Mouse (Mus musculus): ENCODE measurements around the gene Cenpa. TPM values are rescaled to one million over a fixed set of nuclear protein-coding genes. Genes with fewer than 3 reads are reported as not detected.

Gene Cenpa
- polyA plus RNA-seq, 1 experiment = 6.3 TPM

- no peak overlapping the region for H3K4me3 ChIP-seq (ENCODE audit: insufficient read depth, low read depth, low read length)
- H3K27ac ChIP-seq (ENCODE audit: insufficient read depth, low read depth, low read length) = no peak overlapping the region
- peaks cover 11% of the 10 kb centered on the region; the same call in 1 of the 2 replicates for H3K4me1 ChIP-seq (ENCODE audit: control insufficient read depth, insufficient read depth, low read length)
- no peaks in the 10 kb centered on the region for H3K36me3 ChIP-seq (ENCODE audit: control insufficient read depth, insufficient read depth, low read length)
- TF ChIP-seq CTCF (conservative IDR thresholded peaks at IDR 0.05; ENCODE audit: insufficient read depth, insufficient read length, low read depth, low read length) (no peak), POLR2A (IDR thresholded peaks at IDR 0.05; ENCODE audit: low read depth, low read length) (no peak)
- DNase-seq = no peak
- 90% methylated on average over 6 of the region's 6 CpGs for WGBS
- no peaks in the 10 kb centered on the region for H3K27me3 ChIP-seq (replicated peaks; ENCODE audit: control insufficient read depth, insufficient read depth, low read length)
Observed at GRCm38 (mm10) chr5:30653246-30653645, 13.3 kb upstream of the Cenpa start.

- no peaks in the 10 kb centered on the region for H3K4me1 ChIP-seq (ENCODE audit: control insufficient read depth, insufficient read depth, low read length)
- no peak for DNase-seq
- H3K36me3 ChIP-seq (ENCODE audit: control insufficient read depth, insufficient read depth, low read length) = no peaks in the 10 kb centered on the region
- no peak overlapping the region for H3K4me3 ChIP-seq (ENCODE audit: insufficient read depth, low read depth, low read length)
- WGBS = 85% methylated on average over 8 of the region's 8 CpGs
- no peaks in the 10 kb centered on the region for H3K27me3 ChIP-seq (replicated peaks; ENCODE audit: control insufficient read depth, insufficient read depth, low read length)
- H3K27ac ChIP-seq (ENCODE audit: insufficient read depth, low read depth, low read length) = no peak overlapping the region
- TF ChIP-seq CTCF (conservative IDR thresholded peaks at IDR 0.05; ENCODE audit: insufficient read depth, insufficient read length, low read depth, low read length) (no peak), POLR2A (IDR thresholded peaks at IDR 0.05; ENCODE audit: low read depth, low read length) (no peak)
Observed at GRCm38 (mm10) chr5:30655042-30655441, 11.5 kb upstream of the Cenpa start.

DNA sequence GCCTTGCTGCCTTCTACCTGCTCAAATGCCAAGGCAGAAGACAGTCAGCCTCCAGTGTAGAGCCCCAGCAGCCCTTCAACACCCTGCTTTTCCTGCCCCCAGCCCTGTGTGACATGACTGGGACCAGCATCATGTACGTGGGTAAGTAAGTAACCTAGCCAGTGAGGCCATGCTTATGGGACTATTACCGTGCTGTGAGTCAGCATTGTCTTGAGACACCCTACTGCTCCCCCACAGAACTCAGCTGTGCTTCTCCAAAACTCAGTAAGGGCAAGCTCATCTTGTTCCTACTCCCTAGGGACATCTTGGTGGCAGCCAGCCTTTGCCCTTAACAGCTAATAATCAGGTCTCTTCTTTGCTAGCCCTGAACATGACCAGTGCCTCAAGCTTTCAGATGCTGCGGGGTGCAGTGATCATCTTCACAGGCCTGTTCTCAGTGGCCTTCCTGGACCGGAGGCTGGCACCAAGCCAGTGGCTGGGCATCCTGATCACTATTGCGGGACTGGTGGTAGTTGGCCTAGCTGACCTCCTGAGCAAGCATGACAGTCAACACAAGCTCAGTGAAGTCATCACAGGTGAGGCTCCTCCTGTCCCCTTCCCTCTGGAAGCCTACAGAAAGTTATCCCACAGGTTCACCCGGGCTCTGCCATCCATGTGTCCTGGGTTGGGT, 10.9 kb upstream of the Cenpa start:
- no peak for TF ChIP-seq CTCF (conservative IDR thresholded peaks at IDR 0.05; ENCODE audit: insufficient read depth, insufficient read length, low read depth, low read length)
- TF ChIP-seq POLR2A (IDR thresholded peaks at IDR 0.05; ENCODE audit: low read depth, low read length) = no peak
- no peak for DNase-seq
- WGBS = 87% methylated on average over 6 of the region's 6 CpGs
- no peaks in the 10 kb centered on the region for H3K36me3 ChIP-seq (ENCODE audit: control insufficient read depth, insufficient read depth, low read length)
- H3K27me3 ChIP-seq (replicated peaks; ENCODE audit: control insufficient read depth, insufficient read depth, low read length) = no peaks in the 10 kb centered on the region
- no peaks in the 10 kb centered on the region for H3K4me1 ChIP-seq (ENCODE audit: control insufficient read depth, insufficient read depth, low read length)
- H3K27ac ChIP-seq (ENCODE audit: insufficient read depth, low read depth, low read length) = no peak overlapping the region
- no peak overlapping the region for H3K4me3 ChIP-seq (ENCODE audit: insufficient read depth, low read depth, low read length)

- no peak for TF ChIP-seq CTCF (conservative IDR thresholded peaks at IDR 0.05; ENCODE audit: insufficient read depth, insufficient read length, low read depth, low read length)
- TF ChIP-seq POLR2A (IDR thresholded peaks at IDR 0.05; ENCODE audit: low read depth, low read length) = no peak
- Histone ChIP-seq H3K27me3 (replicated peaks; ENCODE audit: control insufficient read depth, insufficient read depth, low read length) (no peaks in the 10 kb centered on the region), H3K36me3 (ENCODE audit: control insufficient read depth, insufficient read depth, low read length) (no peaks in the 10 kb centered on the region), H3K4me1 (ENCODE audit: control insufficient read depth, insufficient read depth, low read length) (no peaks in the 10 kb centered on the region), H3K4me3 (ENCODE audit: insufficient read depth, low read depth, low read length) (no peak overlapping the region), H3K27ac (ENCODE audit: insufficient read depth, low read depth, low read length) (no peak overlapping the region)
- DNase-seq = no peak
- 82% methylated on average over 4 of the region's 4 CpGs for WGBS
Observed at GRCm38 (mm10) chr5:30659042-30659441, 7.5 kb upstream of the Cenpa start.

DNA sequence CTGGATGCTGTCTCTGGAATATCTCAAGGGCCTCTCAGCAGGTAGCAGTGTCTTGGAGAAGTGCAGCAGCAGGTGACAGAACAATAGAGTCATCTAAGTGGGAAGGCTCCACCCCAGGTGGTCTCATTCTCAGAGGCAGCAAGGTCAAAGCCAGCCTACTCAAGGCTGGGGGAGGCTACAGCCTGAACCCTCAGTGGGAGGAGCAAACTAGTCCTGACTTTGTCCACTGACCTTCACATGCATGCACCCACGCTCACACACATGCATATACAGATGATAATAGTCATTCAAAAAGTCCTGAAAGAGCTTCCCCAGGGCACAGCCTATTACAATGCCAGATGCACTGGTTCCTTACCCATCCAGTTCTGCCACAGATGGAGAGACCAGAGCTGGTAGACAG, 6.3 kb upstream of the Cenpa start:
- Histone ChIP-seq H3K4me1 (ENCODE audit: control insufficient read depth, insufficient read depth, low read length) (no peaks in the 10 kb centered on the region), H3K36me3 (ENCODE audit: control insufficient read depth, insufficient read depth, low read length) (no peaks in the 10 kb centered on the region), H3K27me3 (replicated peaks; ENCODE audit: control insufficient read depth, insufficient read depth, low read length) (no peaks in the 10 kb centered on the region), H3K27ac (ENCODE audit: insufficient read depth, low read depth, low read length) (no peak overlapping the region), H3K4me3 (ENCODE audit: insufficient read depth, low read depth, low read length) (no peak overlapping the region)
- no peak for DNase-seq
- WGBS = 87% methylated on average over 1 of the region's 1 CpGs
- TF ChIP-seq CTCF (conservative IDR thresholded peaks at IDR 0.05; ENCODE audit: insufficient read depth, insufficient read length, low read depth, low read length) = no peak
- TF ChIP-seq POLR2A (IDR thresholded peaks at IDR 0.05; ENCODE audit: low read depth, low read length) = no peak

GRCm38 (mm10) chr5:30660813-30661212, 5.8 kb upstream of the Cenpa start:
- TF ChIP-seq CTCF (conservative IDR thresholded peaks at IDR 0.05; ENCODE audit: insufficient read depth, insufficient read length, low read depth, low read length) (no peak), POLR2A (IDR thresholded peaks at IDR 0.05; ENCODE audit: low read depth, low read length) (no peak)
- Histone ChIP-seq H3K4me3 (ENCODE audit: insufficient read depth, low read depth, low read length) (no peak overlapping the region), H3K27me3 (replicated peaks; ENCODE audit: control insufficient read depth, insufficient read depth, low read length) (no peaks in the 10 kb centered on the region), H3K27ac (ENCODE audit: insufficient read depth, low read depth, low read length) (no peak overlapping the region), H3K4me1 (ENCODE audit: control insufficient read depth, insufficient read depth, low read length) (no peaks in the 10 kb centered on the region; the same call in 1 of the 2 replicates), H3K36me3 (ENCODE audit: control insufficient read depth, insufficient read depth, low read length) (no peaks in the 10 kb centered on the region)
- WGBS = 98% methylated on average over 5 of the region's 5 CpGs
- no peak for DNase-seq

DNA sequence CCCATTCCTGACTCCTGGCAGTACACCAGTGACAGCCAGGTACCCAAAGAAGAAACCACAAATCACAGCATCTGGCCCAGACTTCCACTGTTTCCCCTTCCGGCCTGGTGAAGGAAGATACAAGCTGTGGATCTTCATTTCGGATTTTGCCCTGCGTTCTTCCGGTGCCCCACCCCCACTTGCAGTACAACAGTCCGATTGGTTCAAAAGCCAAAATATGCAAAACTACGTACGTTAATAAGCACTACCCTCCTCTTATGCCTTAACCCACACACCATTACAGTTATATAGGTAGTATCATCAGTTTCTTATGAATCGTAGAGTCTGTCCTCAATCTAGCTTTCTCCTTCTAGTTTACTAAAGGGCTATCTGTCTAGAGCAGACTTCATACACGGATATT, 1.2 kb upstream of the Cenpa start:
- Histone ChIP-seq H3K36me3 (ENCODE audit: control insufficient read depth, insufficient read depth, low read length) (no peaks in the 10 kb centered on the region), H3K27ac (ENCODE audit: insufficient read depth, low read depth, low read length) (no peak overlapping the region), H3K4me1 (ENCODE audit: control insufficient read depth, insufficient read depth, low read length) (no peaks in the 10 kb centered on the region; the same call in 1 of the 2 replicates), H3K4me3 (ENCODE audit: insufficient read depth, low read depth, low read length) (no peak overlapping the region), H3K27me3 (replicated peaks; ENCODE audit: control insufficient read depth, insufficient read depth, low read length) (no peaks in the 10 kb centered on the region)
- no peak for DNase-seq
- WGBS = 92% methylated on average over 9 of the region's 9 CpGs
- no peak for TF ChIP-seq POLR2A (IDR thresholded peaks at IDR 0.05; ENCODE audit: low read depth, low read length)
- TF ChIP-seq CTCF (conservative IDR thresholded peaks at IDR 0.05; ENCODE audit: insufficient read depth, insufficient read length, low read depth, low read length) = no peak

All from kidney, adult 2 months (tissue).